ENCODE assay signal across 22 mouse cellular contexts in the genomic region with DNA sequence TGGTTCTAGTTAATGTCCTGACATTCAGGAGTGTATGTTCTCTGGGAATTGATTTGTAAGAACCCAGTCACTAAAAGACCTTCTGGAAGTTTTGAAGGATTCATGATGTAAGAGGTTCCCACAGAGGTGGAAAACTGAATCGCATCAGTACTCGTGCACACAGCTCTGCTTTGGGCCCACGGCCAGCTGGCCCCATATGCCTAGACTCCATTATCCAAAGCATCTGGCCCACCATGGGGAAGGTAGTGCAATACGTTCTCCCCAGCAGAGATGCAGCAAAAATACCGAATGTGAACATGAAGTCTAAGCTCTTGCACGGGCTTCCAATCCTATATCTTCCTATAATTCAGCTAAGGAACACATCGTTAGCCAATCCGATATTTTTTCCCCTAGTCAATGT.
DNase-seq lines count a peak whose midpoint lies in the region; ATAC-seq and TF ChIP-seq lines count a peak whose summit lies in the region.
"Had no signal": no experiment of that assay in that cellular context is flagged by ENCODE, and none has a peak within 500 bp of the region (broad histone marks: within the 10 kb centered on the region; RNA-seq: fewer than 3 reads in every experiment).

No protein-coding gene starts in this region.

- no peaks in the 10 kb centered on the region for H3K9me3 ChIP-seq in embryonic facial prominence, embryonic 10.5 days
- H3K9me3 ChIP-seq in limb, embryonic 14.5 days (ENCODE audit: control insufficient read depth, low read length): no peaks in the 10 kb centered on the region
- H3K9me3 ChIP-seq: heart, embryonic 10.5 days; hindbrain, embryonic 15.5 days; midbrain, embryonic 13.5 days had no signal

- TF ChIP-seq POLR2A in limb, embryonic 14.5 days (IDR thresholded peaks at IDR 0.05; ENCODE audit: borderline replicate concordance, extremely low read depth, insufficient read depth, insufficient read length): no peak

- H3K4me2 ChIP-seq in limb, embryonic 14.5 days (replicated peaks; ENCODE audit: low read depth, low read length, severe bottlenecking): no peak overlapping the region
- H3K4me2 ChIP-seq: hindbrain, embryonic 15.5 days; midbrain, embryonic 13.5 days had no signal

- WGBS in embryonic facial prominence, embryonic 10.5 days: 92% methylated on average over 8 of the region's 8 CpGs
- WGBS in limb, embryonic 14.5 days: 53% methylated on average over 8 of the region's 8 CpGs

- DNase-seq in cerebellum, postnatal 14 days: peak; percentile 55 to 60
- no peak for DNase-seq in cerebellum, adult 11 months
- peak; percentile 31 for DNase-seq in layer of hippocampus, adult 11-12 months (ENCODE audit: low spot score)
- no peak for DNase-seq in layer of hippocampus, adult 8-10 months (ENCODE audit: low spot score in 2 of 2)
- no peak for DNase-seq in embryonic facial prominence, embryonic 10.5 days (ENCODE audit: low spot score)
- DNase-seq in limb, embryonic 14.5 days (ENCODE audit: low spot score): peak; percentile 78
- no peak for DNase-seq in kidney, adult 11 months
- DNase-seq: adrenal gland, postnatal 14 days; embryo, embryonic 11 days; forebrain, postnatal 0 days; heart, postnatal 10 days; kidney, adult 18-20 months; liver; lung, postnatal 10 days; thymus, postnatal 36 days had no signal

- peak; percentile 82 for ATAC-seq in limb, embryonic 14.5 days (ENCODE audit: low FRiP score, low read depth)
- ATAC-seq: forebrain, postnatal 0 days; midbrain, embryonic 13.5 days had no signal

- no peak overlapping the region for H3K4me3 ChIP-seq in embryonic facial prominence, embryonic 10.5 days
- no peak overlapping the region for H3K4me3 ChIP-seq in limb, embryonic 14.5 days (replicated peaks; ENCODE audit: low read length)
- H3K4me3 ChIP-seq: erythroblast, embryonic 14.5 days; heart, embryonic 10.5 days; hindbrain, embryonic 15.5 days; left cerebral cortex, adult 2 months; midbrain, embryonic 13.5 days had no signal

- H3K4me1 ChIP-seq in embryonic facial prominence, embryonic 10.5 days: peaks cover 12% of the 10 kb centered on the region
- H3K4me1 ChIP-seq in limb, embryonic 14.5 days (ENCODE audit: control insufficient read depth, insufficient read depth, low read length): peaks cover 16% of the 10 kb centered on the region
- H3K4me1 ChIP-seq: heart, embryonic 10.5 days; hindbrain, embryonic 15.5 days had no signal

- H3K27ac ChIP-seq in embryonic facial prominence, embryonic 10.5 days (replicated peaks): 0 out of 2 replicates have a peak overlapping the region, but pooled peaks have one; percentile 35
- H3K27ac ChIP-seq in limb, embryonic 14.5 days (replicated peaks; ENCODE audit: low read depth, low read length): peak overlapping the region; percentile 3; the same call in 1 of the 2 replicates
- H3K27ac ChIP-seq: heart, embryonic 10.5 days; hindbrain, embryonic 15.5 days; kidney, postnatal 0 days; left cerebral cortex, adult 2 months; midbrain, embryonic 13.5 days had no signal

- H3K36me3 ChIP-seq in embryonic facial prominence, embryonic 10.5 days (replicated peaks): peaks cover 12% of the 10 kb centered on the region
- H3K36me3 ChIP-seq in limb, embryonic 14.5 days (ENCODE audit: control insufficient read depth, insufficient read depth, low read length): 0 out of 2 replicates have a peak, but pooled peaks cover 3% of the 10 kb centered on the region

- 0 out of 2 replicates have a peak, but pooled peaks cover 6% of the 10 kb centered on the region for H3K27me3 ChIP-seq in embryonic facial prominence, embryonic 10.5 days (replicated peaks; ENCODE audit: low read depth, poor library complexity, severe bottlenecking)
- H3K27me3 ChIP-seq in limb, embryonic 14.5 days (ENCODE audit: control insufficient read depth, insufficient read depth, low read length): no peaks in the 10 kb centered on the region
- H3K27me3 ChIP-seq: CH12.LX; hindbrain, embryonic 15.5 days; midbrain, embryonic 13.5 days had no signal

- H3K9ac ChIP-seq in limb, embryonic 14.5 days (ENCODE audit: low read depth, low read length, severe bottlenecking): no peak overlapping the region
- H3K9ac ChIP-seq: forebrain, postnatal 0 days; hindbrain, embryonic 15.5 days; midbrain, embryonic 13.5 days had no signal

Comparison
In these comparisons a context has a peak if more than half of its experiments do, and no peak if none do; other contexts are left out.
1. DNase-seq: peak in cerebellum, postnatal 14 days (2 of 2), layer of hippocampus, adult 11-12 months (single experiment) and limb, embryonic 14.5 days (single experiment); none in cerebellum, adult 11 months (single experiment), layer of hippocampus, adult 8-10 months (0 of 2), embryonic facial prominence, embryonic 10.5 days (single experiment) and kidney, adult 11 months (single experiment).